Mouse (Mus musculus): ENCODE measurements around the gene Stoml2. TPM values are rescaled to one million over a fixed set of nuclear protein-coding genes. Genes with fewer than 3 reads are reported as not detected.
"Not testable (repeated sequence)": the region's sequence is repeated elsewhere in the genome, so short reads cannot be mapped to it uniquely, and the experiment has no call there.

The Stoml2 gene
- total and polyA plus RNA-seq, 2 experiments from 2014 or later, result 77.9 to 171 TPM

DNA sequence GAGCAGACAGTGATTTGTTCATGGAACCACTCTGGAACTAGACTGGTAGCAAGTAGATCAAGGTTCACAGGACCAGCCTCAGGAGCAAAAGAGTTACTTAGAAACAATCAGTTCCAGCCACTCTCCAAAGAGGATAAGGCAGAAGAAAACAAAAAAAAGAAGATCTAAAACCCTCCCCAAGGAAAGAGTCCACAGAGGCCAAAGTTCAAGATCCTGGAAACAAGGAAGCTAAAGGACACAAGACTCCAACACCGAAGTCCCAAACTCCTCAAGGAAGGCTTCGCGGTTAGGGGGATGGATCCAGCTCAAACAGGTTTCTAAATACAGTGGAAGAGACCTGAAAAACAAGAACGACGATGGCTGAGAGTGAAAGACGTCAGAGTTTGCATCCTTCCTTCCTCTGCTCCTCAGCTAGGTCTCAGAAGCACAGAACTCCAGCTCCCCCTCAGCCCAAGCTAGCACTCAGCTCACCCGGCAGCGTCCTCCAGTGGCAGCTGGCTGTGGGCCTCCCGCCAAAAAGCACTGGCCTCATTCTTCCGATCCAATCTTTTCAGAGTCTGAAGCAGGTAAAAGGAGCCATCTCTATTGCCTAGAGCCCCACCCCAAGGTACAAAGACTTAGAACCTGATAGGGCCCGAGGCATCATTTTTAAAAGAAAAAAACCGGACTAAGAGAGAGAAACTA is 28.6 kb downstream of the Stoml2 start:
- ATAC-seq (ENCODE audit: insufficient read depth, low read depth), result no peak
- H3K27ac ChIP-seq (ENCODE audit: low read depth), result no peak overlapping the region
- H3K4me1 ChIP-seq (ENCODE audit: control insufficient read depth, insufficient read depth), result peaks cover 10% of the 10 kb centered on the region
- DNase-seq (ENCODE audit: low spot score), result no peak
- no peak overlapping the region for H3K9ac ChIP-seq (replicated peaks; ENCODE audit: low read depth, low read length)
- no peak for TF ChIP-seq CTCF (IDR thresholded peaks at IDR 0.05; ENCODE audit: low read depth)
- no peak for TF ChIP-seq EP300 (IDR thresholded peaks at IDR 0.05; ENCODE audit: low read depth)
- no peak overlapping the region for H3K4me2 ChIP-seq (ENCODE audit: low read depth, low read length)
- no peak overlapping the region for H3K4me3 ChIP-seq (ENCODE audit: low read depth, low read length)
- no peaks in the 10 kb centered on the region for H3K9me3 ChIP-seq (replicated peaks; ENCODE audit: control insufficient read depth, low read length)
- WGBS, result 68% methylated on average over 12 of the region's 12 CpGs
- H3K27me3 ChIP-seq (ENCODE audit: control insufficient read depth, insufficient read depth, low read length), result no peaks in the 10 kb centered on the region
- peaks cover 4% of the 10 kb centered on the region; the same call in 1 of the 2 replicates for H3K36me3 ChIP-seq (replicated peaks; ENCODE audit: control insufficient read depth, insufficient read depth, low read length)

GRCm38 (mm10) chr4:43001272-43001671 is 30.2 kb downstream of the Stoml2 start:
- ATAC-seq (ENCODE audit: insufficient read depth, low read depth), result no peak
- TF ChIP-seq CTCF (IDR thresholded peaks at IDR 0.05; ENCODE audit: low read depth), result no peak
- TF ChIP-seq EP300 (IDR thresholded peaks at IDR 0.05; ENCODE audit: low read depth), result no peak
- DNase-seq (ENCODE audit: low spot score), result no peak
- H3K9ac ChIP-seq (replicated peaks; ENCODE audit: low read depth, low read length), result no peak overlapping the region
- peaks cover 20% of the 10 kb centered on the region for H3K4me1 ChIP-seq (ENCODE audit: control insufficient read depth, insufficient read depth)
- H3K27me3 ChIP-seq (ENCODE audit: control insufficient read depth, insufficient read depth, low read length), result no peaks in the 10 kb centered on the region
- no peak overlapping the region for H3K27ac ChIP-seq (ENCODE audit: low read depth)
- no peak overlapping the region for H3K4me2 ChIP-seq (ENCODE audit: low read depth, low read length)
- no peak overlapping the region for H3K4me3 ChIP-seq (ENCODE audit: low read depth, low read length)
- peaks cover 4% of the 10 kb centered on the region; the same call in 1 of the 2 replicates for H3K36me3 ChIP-seq (replicated peaks; ENCODE audit: control insufficient read depth, insufficient read depth, low read length)
- WGBS, result 88% methylated on average over 2 of the region's 2 CpGs
- H3K9me3 ChIP-seq (replicated peaks; ENCODE audit: control insufficient read depth, low read length), result no peaks in the 10 kb centered on the region

DNA sequence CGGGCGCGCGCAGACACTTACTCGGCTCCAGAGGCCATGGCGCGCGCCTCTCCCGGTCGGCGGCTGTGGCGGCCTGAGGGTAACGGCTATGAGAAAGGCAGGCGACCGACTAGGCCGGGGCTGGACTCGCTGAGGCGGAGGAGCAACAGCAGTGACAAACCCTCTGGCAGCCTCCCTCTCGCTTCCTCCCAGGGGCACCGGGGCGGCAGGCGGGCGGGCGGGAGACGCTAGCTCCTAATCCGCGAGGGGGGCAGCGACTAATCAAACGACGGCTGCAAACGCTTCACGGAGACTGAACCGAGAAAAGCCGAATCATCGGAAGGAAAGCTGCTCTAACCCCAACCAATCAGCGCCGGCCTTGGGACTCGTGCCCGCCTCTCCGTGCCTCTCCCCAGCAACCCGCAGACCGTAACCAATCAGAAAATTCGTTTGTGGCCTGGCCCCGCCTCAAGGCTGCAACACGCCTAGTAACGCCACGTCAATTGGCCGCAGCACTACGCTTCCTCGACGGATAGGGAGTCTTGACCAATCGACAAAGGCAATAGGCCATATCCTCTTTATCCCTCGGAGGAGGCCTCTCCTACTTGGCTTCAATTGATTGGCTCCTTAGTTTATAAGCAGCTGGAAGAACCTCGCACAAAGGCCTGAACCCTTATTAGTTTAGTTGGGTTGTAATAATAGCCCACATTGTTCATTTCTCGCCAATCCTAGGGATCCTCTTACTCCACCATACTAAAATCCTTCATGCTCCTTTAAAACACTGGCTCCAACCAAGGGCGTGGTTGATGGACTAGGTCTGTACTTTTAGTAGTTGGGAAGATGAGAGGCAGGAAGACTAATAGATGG is 31.1 kb downstream of the Stoml2 start, which contains the start of gene Vcp:
Vcp (minus strand) TSS at position 367 of the 846 bp plus-strand sequence.
- not testable (repeated sequence) for H3K9me3 ChIP-seq (replicated peaks; ENCODE audit: control insufficient read depth, low read length); H3K27me3 ChIP-seq (ENCODE audit: control insufficient read depth, insufficient read depth, low read length)
- peaks cover 12% of the 10 kb centered on the region for H3K36me3 ChIP-seq (replicated peaks; ENCODE audit: control insufficient read depth, insufficient read depth, low read length)
- H3K9ac ChIP-seq (replicated peaks; ENCODE audit: low read depth, low read length), result peak within 1 kb of the TSS; percentile 95
- WGBS, result under 1% methylated on average over 46 of the region's 56 CpGs
- H3K4me3 ChIP-seq (ENCODE audit: low read depth, low read length), result peak within 1 kb of the TSS; percentile 86
- H3K4me2 ChIP-seq (ENCODE audit: low read depth, low read length), result peak within 1 kb of the TSS; percentile 85
- ATAC-seq (ENCODE audit: insufficient read depth, low read depth) (peak; percentile 95), DNase-seq (ENCODE audit: low spot score) (peak; percentile 100)
- H3K4me1 ChIP-seq (ENCODE audit: control insufficient read depth, insufficient read depth), result peaks cover 20% of the 10 kb centered on the region
- peak within 1 kb of the TSS; percentile 99 for H3K27ac ChIP-seq (ENCODE audit: low read depth)

GRCm38 (mm10) chr4:42999451-43000140 is 31.9 kb downstream of the Stoml2 start:
- H3K9ac ChIP-seq (replicated peaks; ENCODE audit: low read depth, low read length), result peak overlapping the region; percentile 95
- TF ChIP-seq EP300 (IDR thresholded peaks at IDR 0.05; ENCODE audit: low read depth), result no peak; the same call in 1 of the 2 replicates
- TF ChIP-seq CTCF (IDR thresholded peaks at IDR 0.05; ENCODE audit: low read depth), result no peak
- DNase-seq (ENCODE audit: low spot score), result peak; percentile 60

DNA sequence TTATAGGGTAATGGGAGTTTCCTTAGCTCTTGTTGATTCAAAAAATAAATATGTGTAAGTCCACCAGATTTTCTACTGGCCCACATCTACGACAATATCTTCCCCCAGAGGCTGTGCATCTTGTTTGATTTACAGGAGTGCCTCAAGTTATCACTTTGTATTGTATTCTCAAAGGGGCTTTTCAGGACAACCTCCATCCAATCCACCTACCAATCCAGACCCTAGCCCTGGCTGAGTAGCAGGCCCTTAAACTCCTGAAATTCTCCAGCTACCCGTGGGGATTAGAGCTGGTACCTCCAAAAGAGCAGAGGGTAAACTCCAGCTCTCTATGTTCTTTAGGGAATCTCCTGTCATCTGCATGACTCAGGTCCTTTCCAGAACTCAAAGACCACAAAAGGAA is 33.5 kb downstream of the Stoml2 start:
- Histone ChIP-seq H3K9ac (replicated peaks; ENCODE audit: low read depth, low read length) (peak overlapping the region; percentile 55), H3K36me3 (replicated peaks; ENCODE audit: control insufficient read depth, insufficient read depth, low read length) (peaks cover 31% of the 10 kb centered on the region)

More at GRCm38 (mm10) chr4:42999451-43000140, 31.9 kb downstream of the Stoml2 start:
- peak overlapping the region; percentile 99 for H3K27ac ChIP-seq (ENCODE audit: low read depth)
- under 1% methylated on average over 51 of the region's 51 CpGs for WGBS
- H3K4me3 ChIP-seq (ENCODE audit: low read depth, low read length), result peak overlapping the region; percentile 86
- peak overlapping the region; percentile 85 for H3K4me2 ChIP-seq (ENCODE audit: low read depth, low read length)
- H3K36me3 ChIP-seq (replicated peaks; ENCODE audit: control insufficient read depth, insufficient read depth, low read length), result peaks cover 18% of the 10 kb centered on the region
- peak; percentile 62 for ATAC-seq (ENCODE audit: insufficient read depth, low read depth)
- peaks cover 20% of the 10 kb centered on the region for H3K4me1 ChIP-seq (ENCODE audit: control insufficient read depth, insufficient read depth)
- no peaks in the 10 kb centered on the region for H3K27me3 ChIP-seq (ENCODE audit: control insufficient read depth, insufficient read depth, low read length)
- no peaks in the 10 kb centered on the region for H3K9me3 ChIP-seq (replicated peaks; ENCODE audit: control insufficient read depth, low read length)

More for the DNA sequence above, 33.5 kb downstream of the Stoml2 start:
- H3K27ac ChIP-seq (ENCODE audit: low read depth), result peak overlapping the region; percentile 99
- DNase-seq (ENCODE audit: low spot score) (no peak), ATAC-seq (ENCODE audit: insufficient read depth, low read depth) (no peak)
- H3K4me2 ChIP-seq (ENCODE audit: low read depth, low read length), result peak overlapping the region; percentile 85
- 18% methylated on average over 2 of the region's 2 CpGs for WGBS
- no peak for TF ChIP-seq CTCF (IDR thresholded peaks at IDR 0.05; ENCODE audit: low read depth)
- TF ChIP-seq EP300 (IDR thresholded peaks at IDR 0.05; ENCODE audit: low read depth), result no peak
- no peaks in the 10 kb centered on the region for H3K27me3 ChIP-seq (ENCODE audit: control insufficient read depth, insufficient read depth, low read length)
- H3K4me3 ChIP-seq (ENCODE audit: low read depth, low read length), result peak overlapping the region; percentile 86
- no peaks in the 10 kb centered on the region for H3K9me3 ChIP-seq (replicated peaks; ENCODE audit: control insufficient read depth, low read length)
- H3K4me1 ChIP-seq (ENCODE audit: control insufficient read depth, insufficient read depth), result peaks cover 20% of the 10 kb centered on the region
